In genomic region chr17:24628646-24629045, GRCm38 (mm10) we compare ENCODE assay signal across 8 mouse cellular contexts. TPM values are rescaled to one million over a fixed set of nuclear protein-coding genes. Genes with fewer than 3 reads are reported as not detected.
DNase-seq lines count a peak whose midpoint lies in the region; ATAC-seq lines count a peak whose summit lies in the region.

No protein-coding gene starts in this region.

- peak; percentile 71 for ATAC-seq in monocyte, adult 5-6 weeks (replicated peaks; ENCODE audit: insufficient number of reproducible peaks, low FRiP score, low TSS enrichment, poor library complexity, severe bottlenecking)

- peak; percentile 69 to 71 for DNase-seq in left cerebral cortex, adult 18-20 months (ENCODE audit: low spot score in 2 of 2)
- no peak for DNase-seq in left cerebral cortex, adult 11 months (ENCODE audit: low spot score)
- peak; percentile 83 for DNase-seq in NIH3T3 (ENCODE audit: low read depth)
- peak; percentile 83 for DNase-seq in cerebellum, adult 9-11 months
- DNase-seq in heart, adult 8-10 months (ENCODE audit: low spot score), result peak; percentile 74
- peak; percentile 58 to 76 for DNase-seq in left cerebral cortex, postnatal 14 days (ENCODE audit: low spot score in 2 of 2)
- DNase-seq in thymus, postnatal 0 days (ENCODE audit: low spot score), result peak; percentile 72

- intact Hi-C loops in left cerebral cortex, postnatal 14 days (cut with DNase I), result no loop called here

RNA-seq across cellular contexts. Expression of gene Tsc2, which starts 3.8 kb away (rescaled TPM):
- 100 to 1,000 TPM; 136 to 153 TPM for total RNA-seq in left cerebral cortex, adult 18-20 months (2021)
- 100 to 1,000 TPM; 123 to 135 (median 133) TPM for total RNA-seq in heart, adult 8-10 months (2022)
- 100 to 1,000 TPM; 122 to 130 TPM for total RNA-seq in left cerebral cortex, postnatal 14 days (2021)
- 20.2 to 53.0 TPM (median 29.4 TPM) in 3 replicates for total RNA-seq in monocyte, adult 5-6 weeks (2017)
- polyA plus RNA-seq in thymus, postnatal 0 days (2015; fragmentation: Nextera tagmentation; extraction: Ambion mirVana), result 25.0 and 26.0 TPM in 2 replicates

RNA-seq across cellular contexts. Expression of gene Nthl1, which starts 3.8 kb away (rescaled TPM):
- 1 to 10 TPM; 4.1 to 7.4 TPM for total RNA-seq in left cerebral cortex, adult 18-20 months (2021)
- total RNA-seq in heart, adult 8-10 months (2022), result 1 to 10 TPM; 2.6 to 3.5 (median 2.8) TPM
- total RNA-seq in left cerebral cortex, postnatal 14 days (2021), result 1 to 10 TPM; 4.4 to 5.0 TPM
- 2.5 to 2.6 TPM in 2 of 3 replicates, not detected in the other for total RNA-seq in monocyte, adult 5-6 weeks (2017)
- 8.2 and 10.4 TPM in 2 replicates for polyA plus RNA-seq in thymus, postnatal 0 days (2015; fragmentation: Nextera tagmentation; extraction: Ambion mirVana)

RNA-seq across cellular contexts. Expression of gene Slc9a3r2, which starts 21.5 kb away (rescaled TPM):
- total RNA-seq in left cerebral cortex, adult 18-20 months (2021), result 10 to 100 TPM; 47.3 to 52.7 TPM
- 100 to 1,000 TPM in 2 of 4 experiments, 10 to 100 TPM in 2; 87.7 to 110 (median 101) TPM for total RNA-seq in heart, adult 8-10 months (2022)
- 10 to 100 TPM; 52.6 to 53.0 TPM for total RNA-seq in left cerebral cortex, postnatal 14 days (2021)
- total RNA-seq in monocyte, adult 5-6 weeks (2017), result 0.48 to 0.78 TPM in 2 of 3 replicates, not detected in the other
- polyA plus RNA-seq in thymus, postnatal 0 days (2015; fragmentation: Nextera tagmentation; extraction: Ambion mirVana), result 11.3 and 11.9 TPM in 2 replicates

RNA-seq across cellular contexts. Expression of gene Npw, which starts 29.6 kb away (rescaled TPM):
- 1 to 10 TPM; 2.1 TPM for total RNA-seq in left cerebral cortex, adult 18-20 months (2021)
- not detected for total RNA-seq in heart, adult 8-10 months (2022)
- 1 to 10 TPM in 1 of 2 experiments, under 1 TPM in 1; 0.95 to 1.4 TPM for total RNA-seq in left cerebral cortex, postnatal 14 days (2021)
- not detected in 3 replicates for total RNA-seq in monocyte, adult 5-6 weeks (2017)
- 0.21 TPM in 1 of 2 replicates, not detected in the other for polyA plus RNA-seq in thymus, postnatal 0 days (2015; fragmentation: Nextera tagmentation; extraction: Ambion mirVana)

RNA-seq across cellular contexts. Expression of gene Zfp598, which starts 40.8 kb away (rescaled TPM):
- total RNA-seq in left cerebral cortex, adult 18-20 months (2021), result 10 to 100 TPM; 41.4 to 45.5 TPM
- total RNA-seq in heart, adult 8-10 months (2022), result 10 to 100 TPM; 14.3 to 17.0 (median 15.9) TPM
- 10 to 100 TPM; 37.9 to 39.3 TPM for total RNA-seq in left cerebral cortex, postnatal 14 days (2021)
- 14.6 to 21.7 TPM (median 15.7 TPM) in 3 replicates for total RNA-seq in monocyte, adult 5-6 weeks (2017)
- polyA plus RNA-seq in thymus, postnatal 0 days (2015; fragmentation: Nextera tagmentation; extraction: Ambion mirVana), result 11.6 and 14.5 TPM in 2 replicates

Comparison
In these comparisons a context has a peak if more than half of its experiments do, and no peak if none do; other contexts are left out.
1. RNA of gene Slc9a3r2, which starts 21.5 kb away (total RNA-seq): 87.7 to 110 TPM in heart, adult 8-10 months, 52.6 to 53.0 TPM in left cerebral cortex, postnatal 14 days and 47.3 to 52.7 TPM in left cerebral cortex, adult 18-20 months; 0.48 to 0.78 TPM in monocyte, adult 5-6 weeks; every median in the first group is over 10 times any median in the second.